Mouse (Mus musculus) hindbrain, embryonic 14.5 days (tissue): ENCODE measurements around the gene Polr1a. TPM values are rescaled to one million over a fixed set of nuclear protein-coding genes. Genes with fewer than 3 reads are reported as not detected.

Source experiments
- ATAC-seq: fragments of 200-750 bp; cut with Nextera tagmentation; 2 replicates; pipeline ENCODE4 v1.8.0; 2017; ENCODE audit warnings: moderate number of reproducible peaks, mild to moderate bottlenecking, moderate TSS enrichment, moderate library complexity; ENCODE audit not compliant: low FRiP score
- DNase-seq: peaks from one replicate; pipeline ENCODE4 v3.0.0-alpha.2; 2015; ENCODE audit warnings: low spot score
- H3K27ac ChIP-seq: fragments of 300-500 bp; sonication (generic); 2 replicates; pipeline ENCODE4 v1.5.1; 2014; ENCODE audit warnings: mild to moderate bottlenecking, moderate library complexity
- H3K27me3 ChIP-seq: fragments of 300-500 bp; sonication (generic); 2 replicates; pipeline ENCODE4 v1.6.1; 2014; ENCODE audit warnings: mild to moderate bottlenecking, low read length, mixed read lengths; ENCODE audit not compliant: control insufficient read depth, insufficient read depth
- H3K36me3 ChIP-seq: fragments of 300-500 bp; sonication (generic); replicated peaks from 2 replicates; pipeline ENCODE4 v1.6.1; 2014; ENCODE audit not compliant: control insufficient read depth, insufficient read depth
- H3K4me1 ChIP-seq: fragments of 300-500 bp; sonication (generic); replicated peaks from 2 replicates; pipeline ENCODE4 v1.6.1; 2014; ENCODE audit warnings: antibody characterized with exemption, low read length, mixed read lengths; ENCODE audit not compliant: control insufficient read depth, insufficient read depth
- H3K4me2 ChIP-seq: fragments of 300-500 bp; sonication (generic); replicated peaks from 2 replicates; pipeline ENCODE4 v1.6.1; 2014; ENCODE audit warnings: mild to moderate bottlenecking, moderate library complexity
- H3K4me3 ChIP-seq: fragments of 300-500 bp; sonication (generic); replicated peaks from 2 replicates; pipeline ENCODE4 v1.5.1; 2014; ENCODE audit warnings: mild to moderate bottlenecking, low read length
- H3K9ac ChIP-seq: fragments of 300-500 bp; sonication (generic); 2 replicates; pipeline ENCODE4 v1.6.1; 2014
- H3K9me3 ChIP-seq: fragments of 300-500 bp; sonication (generic); 2 replicates; pipeline ENCODE4 v1.6.1; 2016; ENCODE audit warnings: low read length; ENCODE audit not compliant: control insufficient read depth
- WGBS: fragments of 180-500 bp; shearing (Covaris S2); extraction: QIAGEN DNeasy Blood & Tissue Kit; methylation state at CpG from one replicate; pipeline ENCODE4 v1.1.7; 2014; 5-methylcytosine and 5-hydroxymethylcytosine counted together
- polyA plus RNA-seq: library from polyadenylated mRNA; unstranded; fragments of >200 nt; fragmentation: Nextera tagmentation; extraction: Ambion mirVana; gene quantifications from 2 replicates; pipeline ENCODE4 v1.2.1, GENCODE M21; 2014

Gene Polr1a
- polyA plus RNA-seq, 1 experiment from 2014 or later: 18.1 TPM

- no peak overlapping the region for H3K4me3 ChIP-seq
- no peaks in the 10 kb centered on the region for H3K36me3 ChIP-seq
- ATAC-seq (no peak), DNase-seq (no peak)
- H3K9ac ChIP-seq: no peak overlapping the region
- H3K4me1 ChIP-seq: no peaks in the 10 kb centered on the region
- H3K27ac ChIP-seq: no peak overlapping the region
- no peaks in the 10 kb centered on the region for H3K9me3 ChIP-seq
- no peak overlapping the region for H3K4me2 ChIP-seq
- no peaks in the 10 kb centered on the region for H3K27me3 ChIP-seq
- WGBS: 86% methylated on average over 6 of the region's 6 CpGs
Measured at GRCm38 (mm10) chr6:72029674-72030073, 120.8 kb downstream of the Polr1a start.

Other genes starting within 250 kb of the Polr1a start
- 326 and 374 TPM in 2 replicates for gene Reep1, start 201.5 kb upstream of the Polr1a start, polyA plus RNA-seq
- gene Mrpl35, start 82.1 kb upstream of the Polr1a start, polyA plus RNA-seq: 37.1 and 44.4 TPM in 2 replicates
- 167 and 177 TPM in 2 replicates for gene Immt, start 77.7 kb upstream of the Polr1a start, polyA plus RNA-seq
- gene Ptcd3, start 303 bp upstream of the Polr1a start, polyA plus RNA-seq: 91.1 and 92.0 TPM in 2 replicates
- 59.6 and 64.9 TPM in 2 replicates for gene St3gal5, start 188.5 kb downstream of the Polr1a start, polyA plus RNA-seq